Mouse (Mus musculus) hindbrain, embryonic 14.5 days (tissue): ENCODE measurements at regions not wholly inside any gene's neighbourhood (a gene's known extent, or its start where the extent isn't known, plus 50 kb on each side); places are given as distances from the start of the nearest gene placed in this dataset.
"Not testable (repeated sequence)": the region's sequence is repeated elsewhere in the genome, so short reads cannot be mapped to it uniquely, and the experiment has no call there.

Experiments used
- ATAC-seq: fragments of 200-750 bp; cut with Nextera tagmentation; 2 replicates; pipeline ENCODE4 v1.8.0; 2017; ENCODE audit warnings: moderate number of reproducible peaks, mild to moderate bottlenecking, moderate TSS enrichment, moderate library complexity; ENCODE audit not compliant: low FRiP score
- DNase-seq: peaks from one replicate; pipeline ENCODE4 v3.0.0-alpha.2; 2015; ENCODE audit warnings: low spot score
- H3K27ac ChIP-seq: fragments of 300-500 bp; sonication (generic); 2 replicates; pipeline ENCODE4 v1.5.1; 2014; ENCODE audit warnings: mild to moderate bottlenecking, moderate library complexity
- H3K27me3 ChIP-seq: fragments of 300-500 bp; sonication (generic); 2 replicates; pipeline ENCODE4 v1.6.1; 2014; ENCODE audit warnings: mild to moderate bottlenecking, low read length, mixed read lengths; ENCODE audit not compliant: control insufficient read depth, insufficient read depth
- H3K36me3 ChIP-seq: fragments of 300-500 bp; sonication (generic); replicated peaks from 2 replicates; pipeline ENCODE4 v1.6.1; 2014; ENCODE audit not compliant: control insufficient read depth, insufficient read depth
- H3K4me1 ChIP-seq: fragments of 300-500 bp; sonication (generic); replicated peaks from 2 replicates; pipeline ENCODE4 v1.6.1; 2014; ENCODE audit warnings: antibody characterized with exemption, low read length, mixed read lengths; ENCODE audit not compliant: control insufficient read depth, insufficient read depth
- H3K4me2 ChIP-seq: fragments of 300-500 bp; sonication (generic); replicated peaks from 2 replicates; pipeline ENCODE4 v1.6.1; 2014; ENCODE audit warnings: mild to moderate bottlenecking, moderate library complexity
- H3K4me3 ChIP-seq: fragments of 300-500 bp; sonication (generic); replicated peaks from 2 replicates; pipeline ENCODE4 v1.5.1; 2014; ENCODE audit warnings: mild to moderate bottlenecking, low read length
- H3K9ac ChIP-seq: fragments of 300-500 bp; sonication (generic); 2 replicates; pipeline ENCODE4 v1.6.1; 2014
- H3K9me3 ChIP-seq: fragments of 300-500 bp; sonication (generic); 2 replicates; pipeline ENCODE4 v1.6.1; 2016; ENCODE audit warnings: low read length; ENCODE audit not compliant: control insufficient read depth
- WGBS: fragments of 180-500 bp; shearing (Covaris S2); extraction: QIAGEN DNeasy Blood & Tissue Kit; methylation state at CpG from one replicate; pipeline ENCODE4 v1.1.7; 2014; 5-methylcytosine and 5-hydroxymethylcytosine counted together

DNA sequence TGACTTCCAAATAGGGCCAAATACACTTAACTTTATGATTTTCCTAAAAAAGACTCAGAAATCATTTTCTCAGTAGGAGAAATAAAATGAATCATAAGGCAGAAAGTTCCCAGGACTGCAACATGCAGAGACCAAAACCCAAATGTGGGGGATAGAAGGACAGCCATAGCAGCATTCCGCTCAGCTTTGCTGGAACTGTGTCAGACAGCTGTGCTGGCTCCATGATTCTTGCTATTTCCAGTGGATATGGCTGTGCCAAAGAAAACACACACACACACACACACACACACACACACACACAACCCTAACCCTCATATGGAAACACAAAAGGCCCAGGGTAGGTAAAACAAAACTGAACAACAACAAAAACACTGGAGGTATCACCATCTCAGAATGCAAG, 78.6 kb upstream of the Tgm3 start:
- H3K27me3 ChIP-seq, result no peaks in the 10 kb centered on the region
- ATAC-seq, result no peak
- 89% methylated on average over 1 of the region's 1 CpGs for WGBS

DNA sequence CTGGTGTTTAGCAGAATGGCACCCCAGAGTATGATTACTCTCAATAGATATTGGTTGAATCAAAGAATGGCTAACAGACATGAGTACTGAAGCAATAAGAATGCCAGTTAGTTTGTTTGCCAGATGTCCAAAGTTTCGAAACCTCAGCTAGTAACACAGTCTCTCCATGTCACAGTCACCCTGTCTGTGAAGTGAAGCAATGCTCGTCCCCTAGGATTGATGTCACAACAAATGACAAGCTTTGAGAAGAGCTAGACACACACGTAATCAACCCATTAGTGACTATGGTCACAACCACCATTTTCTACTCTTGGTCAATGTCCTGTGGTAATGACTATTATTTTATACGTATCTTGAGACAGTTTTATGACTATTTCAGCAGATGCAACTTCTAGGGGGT, 69.3 kb upstream of the Tgm3 start:
- no peak overlapping the region for H3K4me2 ChIP-seq
- 86% methylated on average over 4 of the region's 4 CpGs for WGBS
- H3K27ac ChIP-seq, result no peak overlapping the region
- ATAC-seq, result no peak
- H3K4me3 ChIP-seq, result no peak overlapping the region
- no peaks in the 10 kb centered on the region for H3K9me3 ChIP-seq
- DNase-seq, result no peak
- no peaks in the 10 kb centered on the region for H3K4me1 ChIP-seq
- H3K9ac ChIP-seq, result no peak overlapping the region
- no peaks in the 10 kb centered on the region for H3K27me3 ChIP-seq
- no peaks in the 10 kb centered on the region for H3K36me3 ChIP-seq

More for the DNA sequence above, 78.6 kb upstream of the Tgm3 start:
- DNase-seq, result no peak
- Histone ChIP-seq H3K4me1 (no peaks in the 10 kb centered on the region), H3K36me3 (no peaks in the 10 kb centered on the region), H3K4me3 (no peak overlapping the region), H3K4me2 (no peak overlapping the region), H3K9me3 (0 out of 2 replicates have a peak, but pooled peaks cover 3% of the 10 kb centered on the region), H3K9ac (no peak overlapping the region), H3K27ac (no peak overlapping the region)

DNA sequence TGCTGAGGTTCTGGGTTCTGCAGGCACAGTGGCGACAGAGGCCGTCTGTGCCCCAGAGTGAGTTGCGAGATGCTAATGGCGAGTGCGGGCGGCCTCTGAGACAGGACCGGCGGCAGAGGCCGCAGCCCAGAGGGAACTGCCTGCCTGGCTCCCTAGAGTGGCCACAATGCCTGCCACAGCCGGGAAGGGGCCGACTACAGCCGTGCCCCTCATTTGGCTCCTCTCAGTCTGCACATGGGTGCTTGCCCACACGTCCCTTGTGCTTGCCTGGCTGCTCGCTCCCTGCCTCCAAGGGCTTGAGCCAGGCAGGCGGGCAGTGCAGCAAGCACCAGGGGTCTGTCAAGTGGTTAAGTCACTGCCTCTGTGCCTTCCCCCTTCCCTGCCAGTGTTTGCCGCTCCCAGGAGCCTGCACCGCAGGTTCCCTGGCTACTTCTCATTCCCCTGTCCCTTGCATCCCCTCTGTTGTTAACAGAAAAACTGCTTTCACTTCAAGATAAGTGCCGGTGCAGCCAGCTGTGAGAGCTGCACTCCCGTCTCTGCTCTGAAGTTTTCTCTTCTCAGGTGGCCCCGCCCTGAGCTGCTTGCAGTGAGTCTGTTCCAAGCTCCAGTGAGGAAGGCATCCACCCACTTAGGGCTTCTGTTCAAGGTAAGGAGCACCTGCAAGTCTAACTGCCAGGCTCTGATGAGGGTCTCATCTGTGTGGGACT, 64.1 kb upstream of the Tgm3 start:
- H3K36me3 ChIP-seq, result no peaks in the 10 kb centered on the region
- H3K9me3 ChIP-seq, result no peaks in the 10 kb centered on the region
- no peak overlapping the region for H3K27ac ChIP-seq
- no peak overlapping the region for H3K4me3 ChIP-seq
- DNase-seq, result no peak
- no peak for ATAC-seq
- no peaks in the 10 kb centered on the region for H3K4me1 ChIP-seq
- peak overlapping the region; percentile 34 for H3K4me2 ChIP-seq
- H3K27me3 ChIP-seq, result no peaks in the 10 kb centered on the region
- no peak overlapping the region for H3K9ac ChIP-seq
- 39% methylated on average over 20 of the region's 20 CpGs for WGBS

DNA sequence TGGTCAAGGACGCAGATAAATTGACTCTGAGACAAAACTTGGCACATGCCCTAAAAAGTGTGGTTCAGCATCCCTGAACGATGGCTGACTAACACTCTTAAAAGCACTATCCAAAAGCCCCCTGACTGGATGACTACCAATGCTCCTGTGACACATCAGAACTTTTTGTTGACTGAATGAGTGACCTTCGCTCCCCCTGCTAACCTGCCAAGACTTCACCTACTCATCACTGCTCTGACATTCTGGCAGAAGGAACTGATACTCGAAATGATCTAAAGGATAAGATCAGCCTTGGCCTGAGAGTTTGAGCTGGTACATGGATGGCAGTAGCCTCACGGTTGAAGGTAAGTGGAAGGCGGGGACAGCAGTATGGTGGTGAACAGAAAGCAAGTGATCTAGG, 62.4 kb upstream of the Tgm3 start:
- not testable (repeated sequence) for ATAC-seq, H3K36me3 ChIP-seq, H3K4me3 ChIP-seq, H3K9ac ChIP-seq, H3K9me3 ChIP-seq, H3K4me2 ChIP-seq, H3K27ac ChIP-seq, H3K4me1 ChIP-seq, DNase-seq, H3K27me3 ChIP-seq
- 92% methylated on average over 6 of the region's 6 CpGs for WGBS

DNA sequence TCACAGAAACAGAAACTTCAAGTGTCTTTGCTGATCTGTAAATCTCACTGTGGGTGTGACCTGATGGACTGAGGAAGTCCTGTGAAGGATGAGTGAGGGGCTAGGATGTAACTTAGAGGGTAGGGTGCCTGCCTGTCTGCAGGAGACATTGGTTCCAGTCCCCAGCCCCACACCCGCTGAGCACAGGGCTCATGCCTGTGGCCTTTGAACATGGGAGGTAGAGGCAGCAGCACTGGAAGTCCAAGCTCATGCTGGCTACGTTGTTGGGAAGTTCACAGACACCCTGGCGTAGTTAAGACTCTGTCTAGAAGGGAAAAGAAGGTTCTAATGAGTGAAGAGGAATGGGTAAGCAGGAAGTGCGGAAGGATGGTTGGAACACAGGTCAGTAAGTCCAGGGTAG, 59.7 kb upstream of the Tgm3 start:
- WGBS, result 90% methylated on average over 4 of the region's 4 CpGs

DNA sequence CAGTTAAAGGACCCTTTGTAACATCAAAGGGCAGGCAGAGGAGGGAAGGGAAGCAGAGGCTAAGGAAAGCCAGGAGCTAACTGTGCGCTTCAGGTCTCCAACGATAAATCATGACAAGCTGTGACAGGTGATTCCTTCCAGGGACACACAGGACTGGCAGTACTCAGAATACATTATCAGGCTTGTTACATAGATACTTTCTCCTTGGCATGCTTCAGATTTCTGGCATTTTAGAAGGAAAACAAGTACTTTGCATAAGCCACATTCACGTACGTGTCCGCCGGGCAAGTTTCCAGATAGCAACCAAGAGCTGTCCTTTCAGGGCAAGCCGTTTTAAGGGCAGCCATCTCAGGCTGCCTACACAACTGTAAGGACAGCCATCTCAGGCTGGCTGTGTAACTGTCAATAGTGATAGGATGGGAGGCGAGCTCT, 56.9 kb upstream of the Tgm3 start:
- no peak overlapping the region for H3K27ac ChIP-seq
- 64% methylated on average over 8 of the region's 8 CpGs for WGBS
- H3K4me1 ChIP-seq, result no peaks in the 10 kb centered on the region
- no peak overlapping the region for H3K4me3 ChIP-seq
- no peaks in the 10 kb centered on the region for H3K9me3 ChIP-seq
- DNase-seq, result no peak
- H3K9ac ChIP-seq, result no peak overlapping the region
- ATAC-seq, result no peak
- H3K27me3 ChIP-seq, result no peaks in the 10 kb centered on the region
- H3K4me2 ChIP-seq, result no peak overlapping the region
- H3K36me3 ChIP-seq, result no peaks in the 10 kb centered on the region

More for the DNA sequence above, 59.7 kb upstream of the Tgm3 start:
- Histone ChIP-seq H3K4me1 (no peaks in the 10 kb centered on the region), H3K4me3 (no peak overlapping the region), H3K27ac (no peak overlapping the region), H3K9me3 (no peaks in the 10 kb centered on the region), H3K27me3 (no peaks in the 10 kb centered on the region), H3K4me2 (no peak overlapping the region), H3K9ac (no peak overlapping the region), H3K36me3 (no peaks in the 10 kb centered on the region)
- DNase-seq (no peak), ATAC-seq (no peak)

DNA sequence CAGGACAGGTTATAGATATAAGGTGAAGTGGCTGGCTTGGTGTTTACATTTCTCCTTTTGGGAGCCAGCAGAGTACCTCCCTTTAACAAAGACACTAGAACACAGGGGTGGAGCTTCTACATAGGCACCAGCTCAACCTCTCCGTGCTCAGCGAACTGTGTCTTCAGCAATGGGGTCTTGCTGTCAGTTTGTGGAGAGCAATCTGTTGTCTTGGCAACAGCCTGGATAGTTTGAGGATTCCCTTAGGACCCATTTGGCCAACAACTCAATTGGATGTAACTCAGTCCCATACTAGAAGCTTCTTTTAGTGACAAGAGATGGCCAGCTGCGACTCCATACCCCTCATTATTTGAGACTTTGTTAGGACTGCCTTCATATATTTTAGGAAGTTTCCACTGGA, 54.0 kb upstream of the Tgm3 start:
- Histone ChIP-seq H3K4me1 (no peaks in the 10 kb centered on the region), H3K27me3 (no peaks in the 10 kb centered on the region), H3K9ac (no peak overlapping the region), H3K4me3 (no peak overlapping the region), H3K9me3 (no peaks in the 10 kb centered on the region), H3K4me2 (no peak overlapping the region), H3K36me3 (no peaks in the 10 kb centered on the region), H3K27ac (no peak overlapping the region)
- ATAC-seq, result no peak
- 38% methylated on average over 3 of the region's 3 CpGs for WGBS
- DNase-seq, result no peak

DNA sequence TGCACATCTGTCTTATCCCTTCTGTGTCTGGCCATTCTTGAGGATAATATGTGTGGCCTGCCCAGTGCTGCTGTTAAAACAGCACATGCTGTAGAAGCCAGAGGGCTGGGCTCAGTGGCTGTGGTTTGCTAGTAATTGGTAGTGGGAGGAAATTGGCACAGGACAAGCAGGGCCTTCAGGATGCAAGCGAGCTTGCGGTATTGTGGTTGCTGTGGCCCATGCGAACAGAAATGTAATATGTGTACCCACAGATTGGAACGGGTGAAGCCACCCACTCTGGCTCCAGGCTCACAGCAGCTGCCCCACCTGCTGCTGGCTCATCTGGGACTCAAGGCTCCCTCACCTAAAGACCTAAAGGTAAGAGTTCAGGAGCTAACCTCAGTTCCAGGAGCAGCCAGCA, 51.8 kb upstream of the Tgm3 start:
- no peak overlapping the region for H3K4me2 ChIP-seq
- ATAC-seq (no peak), DNase-seq (no peak)
- no peaks in the 10 kb centered on the region for H3K27me3 ChIP-seq
- H3K4me1 ChIP-seq, result no peaks in the 10 kb centered on the region
- H3K27ac ChIP-seq, result no peak overlapping the region
- H3K9me3 ChIP-seq, result no peaks in the 10 kb centered on the region
- no peak overlapping the region for H3K4me3 ChIP-seq
- WGBS, result 89% methylated on average over 4 of the region's 4 CpGs
- H3K9ac ChIP-seq, result no peak overlapping the region
- no peaks in the 10 kb centered on the region for H3K36me3 ChIP-seq

DNA sequence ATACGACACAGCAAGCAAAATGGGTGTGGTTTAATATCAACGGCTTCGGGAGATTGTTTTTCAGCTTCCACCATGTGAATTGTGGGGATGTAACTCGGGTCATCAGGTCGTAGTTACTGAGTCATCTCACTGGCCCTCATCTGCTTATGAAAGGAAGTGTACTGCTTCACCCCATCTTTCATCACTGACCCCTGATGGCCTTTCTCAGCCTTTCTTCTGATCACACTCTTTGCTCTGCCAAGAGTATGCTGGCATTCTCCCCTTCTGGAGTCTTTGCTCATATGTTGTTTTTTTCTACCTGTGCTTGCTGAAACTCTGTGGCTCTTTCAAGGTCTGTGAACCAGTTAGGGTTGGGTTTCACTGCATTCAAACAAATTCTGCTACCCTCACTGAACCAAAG, 50.6 kb upstream of the Tgm3 start:
- no peak overlapping the region for H3K27ac ChIP-seq
- no peak overlapping the region for H3K9ac ChIP-seq
- H3K4me2 ChIP-seq, result no peak overlapping the region
- 51% methylated on average over 5 of the region's 5 CpGs for WGBS
- no peak overlapping the region for H3K4me3 ChIP-seq
- no peaks in the 10 kb centered on the region for H3K4me1 ChIP-seq
- H3K36me3 ChIP-seq, result no peaks in the 10 kb centered on the region
- no peaks in the 10 kb centered on the region for H3K9me3 ChIP-seq
- no peak for ATAC-seq
- DNase-seq, result no peak
- H3K27me3 ChIP-seq, result no peaks in the 10 kb centered on the region
